Mouse (Mus musculus) limb, embryonic 14.5 days (tissue): ENCODE measurements around the gene Iqsec1. TPM values are rescaled to one million over a fixed set of nuclear protein-coding genes. Genes with fewer than 3 reads are reported as not detected.

ENCODE experiments used
- ATAC-seq: fragments of 200-750 bp; cut with Nextera tagmentation; 2 replicates; pipeline ENCODE4 v1.8.0; 2017; ENCODE audit warnings: low read depth, moderate number of reproducible peaks, moderate TSS enrichment; ENCODE audit not compliant: low FRiP score
- DNase-seq: peaks from one replicate; pipeline ENCODE4 v3.0.0-alpha.2; 2015; ENCODE audit warnings: low spot score
- H3K27ac ChIP-seq: fragments of 300-500 bp; sonication (generic); replicated peaks from 2 replicates; pipeline ENCODE4 v1.5.1; 2014; ENCODE audit warnings: low read depth, mild to moderate bottlenecking, low read length, moderate library complexity, mixed read lengths
- H3K27me3 ChIP-seq: fragments of 300-500 bp; sonication (generic); 2 replicates; pipeline ENCODE4 v1.6.1; 2014; ENCODE audit warnings: low read length, mixed read lengths; ENCODE audit not compliant: control insufficient read depth, insufficient read depth
- H3K36me3 ChIP-seq: fragments of 300-500 bp; sonication (generic); 2 replicates; pipeline ENCODE4 v1.6.1; 2014; ENCODE audit warnings: mild to moderate bottlenecking, low read length, moderate library complexity, mixed read lengths; ENCODE audit not compliant: control insufficient read depth, insufficient read depth
- H3K4me1 ChIP-seq: fragments of 300-500 bp; sonication (generic); 2 replicates; pipeline ENCODE4 v1.6.1; 2014; ENCODE audit warnings: antibody characterized with exemption, low read length, mixed read lengths; ENCODE audit not compliant: control insufficient read depth, insufficient read depth
- H3K4me2 ChIP-seq: fragments of 300-500 bp; sonication (generic); replicated peaks from 2 replicates; pipeline ENCODE4 v1.6.1; 2014; ENCODE audit warnings: low read depth, mild to moderate bottlenecking, low read length, moderate library complexity; ENCODE audit not compliant: severe bottlenecking
- H3K4me3 ChIP-seq: fragments of 300-500 bp; sonication (generic); replicated peaks from 2 replicates; pipeline ENCODE4 v1.5.1; 2014; ENCODE audit warnings: low read length
- H3K9ac ChIP-seq: fragments of 300-500 bp; sonication (generic); 2 replicates; pipeline ENCODE4 v1.6.1; 2014; ENCODE audit warnings: mild to moderate bottlenecking, low read depth, low read length, moderate library complexity; ENCODE audit not compliant: severe bottlenecking
- H3K9me3 ChIP-seq: fragments of 300-500 bp; sonication (generic); 2 replicates; pipeline ENCODE4 v1.6.1; 2016; ENCODE audit warnings: low read length; ENCODE audit not compliant: control insufficient read depth
- POLR2A ChIP-seq: fragments of 200-500 bp; IDR thresholded peaks from 2 replicates; pipeline ENCODE4 v1.8.0; 2012; ENCODE audit warnings: inconsistent platforms, mild to moderate bottlenecking, moderate library complexity, borderline replicate concordance; ENCODE audit not compliant: insufficient read depth, insufficient read length; ENCODE audit errors: extremely low read depth
- WGBS: fragments of 180-500 bp; shearing (Covaris S2); extraction: QIAGEN DNeasy Blood & Tissue Kit; methylation state at CpG from one replicate; pipeline ENCODE4 v1.1.7; 2014; 5-methylcytosine and 5-hydroxymethylcytosine counted together
- polyA plus RNA-seq, 2 experiments: library from polyadenylated mRNA; depleted of rRNA in 1 of 2; stranded (reverse) in 1 of 2; unstranded in 1 of 2; fragments of >200 nt; fragmentation: Nextera tagmentation in 1 of 2; extraction: Ambion mirVana in 1 of 2; gene quantifications; 2 replicates each; pipeline versions ENCODE4 v1.2.1 to v1.2.3; 2012 to 2014

The Iqsec1 gene
- polyA plus RNA-seq, 2 experiments, result 17.3 to 58.2 TPM

- H3K4me1 ChIP-seq, result no peaks in the 10 kb centered on the region
- H3K27ac ChIP-seq, result no peak overlapping the region
- no peaks in the 10 kb centered on the region for H3K27me3 ChIP-seq
- DNase-seq (no peak), ATAC-seq (no peak)
- no peak overlapping the region for H3K4me3 ChIP-seq
- no peak overlapping the region for H3K9ac ChIP-seq
- 60% methylated on average over 3 of the region's 3 CpGs for WGBS
- H3K9me3 ChIP-seq, result no peaks in the 10 kb centered on the region
- no peak for TF ChIP-seq POLR2A
- H3K36me3 ChIP-seq, result no peaks in the 10 kb centered on the region
- H3K4me2 ChIP-seq, result no peak overlapping the region
These were observed 24.0 kb upstream of the Iqsec1 start for GRCm38 (mm10) chr6:91012458-91012857.

GRCm38 (mm10) chr6:91011568-91011967 lies 23.1 kb upstream of the Iqsec1 start:
- ATAC-seq (no peak), DNase-seq (no peak)
- Histone ChIP-seq H3K27me3 (no peaks in the 10 kb centered on the region), H3K9me3 (no peaks in the 10 kb centered on the region), H3K4me1 (no peaks in the 10 kb centered on the region), H3K27ac (no peak overlapping the region), H3K9ac (no peak overlapping the region), H3K4me3 (no peak overlapping the region), H3K4me2 (no peak overlapping the region), H3K36me3 (no peaks in the 10 kb centered on the region)
- WGBS, result 42% methylated on average over 4 of the region's 4 CpGs
- TF ChIP-seq POLR2A, result no peak

- DNase-seq (no peak), ATAC-seq (no peak)
- 82% methylated on average over 3 of the region's 3 CpGs for whole genome bisulfite sequencing
- Histone ChIP-seq H3K27ac (no peak overlapping the region), H3K9me3 (no peaks in the 10 kb centered on the region), H3K27me3 (no peaks in the 10 kb centered on the region), H3K4me1 (no peaks in the 10 kb centered on the region), H3K4me3 (no peak overlapping the region), H3K9ac (no peak overlapping the region), H3K36me3 (no peaks in the 10 kb centered on the region), H3K4me2 (no peak overlapping the region)
- TF ChIP-seq POLR2A, result no peak
These were observed 19.9 kb upstream of the Iqsec1 start for GRCm38 (mm10) chr6:91008284-91008830.

- no peak overlapping the region for H3K4me2 ChIP-seq
- no peaks in the 10 kb centered on the region for H3K4me1 ChIP-seq
- DNase-seq, result no peak
- H3K9ac ChIP-seq, result no peak overlapping the region
- no peak overlapping the region for H3K4me3 ChIP-seq
- H3K36me3 ChIP-seq, result no peaks in the 10 kb centered on the region
- H3K27me3 ChIP-seq, result no peaks in the 10 kb centered on the region
- H3K27ac ChIP-seq, result no peak overlapping the region
- 43% methylated on average over 2 of the region's 2 CpGs for WGBS
- ATAC-seq, result no peak
- no peak for TF ChIP-seq POLR2A
- no peaks in the 10 kb centered on the region for H3K9me3 ChIP-seq
These were observed 18.7 kb upstream of the Iqsec1 start for GRCm38 (mm10) chr6:91007207-91007606.

- WGBS, result 93% methylated on average over 2 of the region's 2 CpGs
- Histone ChIP-seq H3K4me3 (no peak overlapping the region), H3K9me3 (no peaks in the 10 kb centered on the region), H3K36me3 (no peaks in the 10 kb centered on the region), H3K27ac (no peak overlapping the region), H3K4me1 (peaks cover 3% of the 10 kb centered on the region), H3K9ac (no peak overlapping the region), H3K27me3 (no peaks in the 10 kb centered on the region), H3K4me2 (no peak overlapping the region)
- no peak for ATAC-seq
- DNase-seq, result no peak
- no peak for TF ChIP-seq POLR2A
These were observed 15.7 kb upstream of the Iqsec1 start for GRCm38 (mm10) chr6:91004157-91004556.
